ENCODE assay signal across 14 mouse cellular contexts in genomic region chr11:32550102-32550501, GRCm38 (mm10). TPM values are rescaled to one million over a fixed set of nuclear protein-coding genes. Genes with fewer than 3 reads are reported as not detected.
A peak's percentile ranks its signal among the peaks of the same experiment; 100 is the strongest.
DNase-seq lines count a peak whose midpoint lies in the region; ATAC-seq and TF ChIP-seq lines count a peak whose summit lies in the region.
"Had no signal": no experiment of that assay in that cellular context is flagged by ENCODE, and none has a peak within 500 bp of the region (broad histone marks: within the 10 kb centered on the region; RNA-seq: fewer than 3 reads in every experiment).

No protein-coding gene starts in this region.

- no peak overlapping the region for H3K4me2 ChIP-seq in heart, embryonic 11.5 days
- H3K4me2 ChIP-seq in liver, postnatal 0 days (ENCODE audit: low read depth, low read length), result no peak overlapping the region
- H3K4me2 ChIP-seq in liver, embryonic 12.5 days, result no peak overlapping the region
- H3K4me2 ChIP-seq: hindbrain, embryonic 15.5 days had no signal

- no peak overlapping the region for H3K27ac ChIP-seq in heart, embryonic 11.5 days (ENCODE audit: low read depth, low read length)
- H3K27ac ChIP-seq in liver, postnatal 0 days (ENCODE audit: low read depth), result no peak overlapping the region
- no peak overlapping the region for H3K27ac ChIP-seq in liver, embryonic 12.5 days

- no peaks in the 10 kb centered on the region for H3K36me3 ChIP-seq in heart, embryonic 11.5 days (ENCODE audit: control insufficient read depth, insufficient read depth, low read length)
- no peaks in the 10 kb centered on the region; the same call in 1 of the 2 replicates for H3K36me3 ChIP-seq in liver, postnatal 0 days (replicated peaks; ENCODE audit: insufficient read depth, low read length)
- 0 out of 2 replicates have a peak, but pooled peaks cover 5% of the 10 kb centered on the region for H3K36me3 ChIP-seq in liver, embryonic 12.5 days
- H3K36me3 ChIP-seq: hindbrain, embryonic 15.5 days had no signal

- ATAC-seq in heart, embryonic 11.5 days (replicated peaks; ENCODE audit: insufficient number of reproducible peaks, low FRiP score, low TSS enrichment), result no peak
- ATAC-seq in liver, postnatal 0 days, result 0 out of 2 replicates have a peak, but pooled peaks have one; percentile 4
- no peak for ATAC-seq in liver, embryonic 12.5 days
- ATAC-seq: forebrain, embryonic 16.5 days had no signal

- no peak overlapping the region for H3K4me3 ChIP-seq in heart, embryonic 11.5 days (ENCODE audit: low read depth, low read length)
- no peak overlapping the region for H3K4me3 ChIP-seq in liver, postnatal 0 days (ENCODE audit: low read depth, low read length)
- H3K4me3 ChIP-seq in liver, embryonic 12.5 days, result no peak overlapping the region
- H3K4me3 ChIP-seq: hindbrain, embryonic 15.5 days had no signal

- TF ChIP-seq EP300 in liver, postnatal 0 days (IDR thresholded peaks at IDR 0.05; ENCODE audit: low read depth), result no peak

- DNase-seq in heart, adult 11 months, result peak; percentile 99
- no peak for DNase-seq in liver, postnatal 0 days
- DNase-seq in embryo, embryonic 11 days, result peak; percentile 63
- DNase-seq in retina, embryonic 14.5 days (ENCODE audit: low spot score), result peak; percentile 74
- DNase-seq in T-cell, adult 2 months (ENCODE audit: low spot score), result no peak
- DNase-seq: gastrocnemius, postnatal 36 days; layer of hippocampus, postnatal 36 days; lung, adult 2 months had no signal

- no peaks in the 10 kb centered on the region for H3K9me3 ChIP-seq in heart, embryonic 11.5 days (replicated peaks; ENCODE audit: control insufficient read depth, low read length)
- no peaks in the 10 kb centered on the region for H3K9me3 ChIP-seq in liver, postnatal 0 days (ENCODE audit: low read length)
- no peaks in the 10 kb centered on the region for H3K9me3 ChIP-seq in liver, embryonic 12.5 days (replicated peaks)
- H3K9me3 ChIP-seq: hindbrain, embryonic 15.5 days had no signal

- no peak for TF ChIP-seq CTCF in liver, postnatal 0 days (IDR thresholded peaks at IDR 0.05; ENCODE audit: low read depth)

- H3K9ac ChIP-seq in heart, embryonic 11.5 days (ENCODE audit: low read depth, low read length), result no peak overlapping the region
- no peak overlapping the region for H3K9ac ChIP-seq in liver, postnatal 0 days (replicated peaks)
- H3K9ac ChIP-seq in liver, embryonic 12.5 days, result no peak overlapping the region

- WGBS in heart, embryonic 11.5 days (ENCODE audit: insufficient replicate concordance), result 71% methylated on average over 4 of the region's 4 CpGs
- 67% methylated on average over 4 of the region's 4 CpGs for WGBS in liver, postnatal 0 days (ENCODE audit: insufficient replicate concordance)
- 58% methylated on average over 4 of the region's 4 CpGs for WGBS in liver, embryonic 12.5 days (ENCODE audit: insufficient replicate concordance)

- no peaks in the 10 kb centered on the region for H3K27me3 ChIP-seq in heart, embryonic 11.5 days (ENCODE audit: control insufficient read depth, insufficient read depth, low read length)
- H3K27me3 ChIP-seq in liver, postnatal 0 days (ENCODE audit: insufficient read depth, low read length), result no peaks in the 10 kb centered on the region
- H3K27me3 ChIP-seq in liver, embryonic 12.5 days (replicated peaks), result no peaks in the 10 kb centered on the region
- H3K27me3 ChIP-seq: hindbrain, embryonic 15.5 days had no signal

- H3K4me1 ChIP-seq in heart, embryonic 11.5 days (ENCODE audit: control insufficient read depth, insufficient read depth, low read length), result peaks cover 27% of the 10 kb centered on the region
- H3K4me1 ChIP-seq in liver, postnatal 0 days (ENCODE audit: insufficient read depth), result peaks cover 42% of the 10 kb centered on the region
- peaks cover 63% of the 10 kb centered on the region for H3K4me1 ChIP-seq in liver, embryonic 12.5 days

RNA-seq across cellular contexts. Expression of gene Stk10, which starts 17.0 kb away (rescaled TPM):
- polyA plus RNA-seq in heart, embryonic 11.5 days (2014; fragmentation: Nextera tagmentation; extraction: Ambion mirVana), result 1.6 TPM in 2 replicates
- polyA plus RNA-seq in liver, postnatal 0 days (2015; fragmentation: Nextera tagmentation; extraction: Ambion mirVana), result 2.2 and 2.3 TPM in 2 replicates
- 5.7 and 6.0 TPM in 2 replicates for polyA plus RNA-seq in liver, embryonic 12.5 days (2016; fragmentation: Nextera tagmentation; extraction: Ambion mirVana)

RNA-seq across cellular contexts. Expression of gene Efcab9, which starts 18.2 kb away (rescaled TPM):
- 0.27 and 0.59 TPM in 2 replicates for polyA plus RNA-seq in heart, embryonic 11.5 days (2014; fragmentation: Nextera tagmentation; extraction: Ambion mirVana)
- 0.17 and 0.21 TPM in 2 replicates for polyA plus RNA-seq in liver, postnatal 0 days (2015; fragmentation: Nextera tagmentation; extraction: Ambion mirVana)
- 0.28 and 0.56 TPM in 2 replicates for polyA plus RNA-seq in liver, embryonic 12.5 days (2016; fragmentation: Nextera tagmentation; extraction: Ambion mirVana)
- polyA plus RNA-seq: brain, embryonic 14.5 days; forebrain, embryonic 16.5 days; limb, embryonic 11.5 days; lung, adult 2 months had no signal

Comparison
In these comparisons a context has a peak if more than half of its experiments do, and no peak if none do; other contexts are left out.
1. DNase-seq: peak in heart, adult 11 months (single experiment), embryo, embryonic 11 days (single experiment) and retina, embryonic 14.5 days (single experiment); none in liver, postnatal 0 days (single experiment) and T-cell, adult 2 months (single experiment).